Mouse (Mus musculus) liver, embryonic 12.5 days (tissue): ENCODE data around the gene Gpr161. TPM values are rescaled to one million over a fixed set of nuclear protein-coding genes. Genes with fewer than 3 reads are reported as not detected.
A peak's percentile ranks its signal among the peaks of the same experiment; 100 is the strongest.
"Not testable (repeated sequence)": the region's sequence is repeated elsewhere in the genome, so short reads cannot be mapped to it uniquely, and the experiment has no call there.

Experiments used
- ATAC-seq: fragments of 200-750 bp; cut with Nextera tagmentation; 2 replicates; pipeline ENCODE4 v1.8.0; 2017; ENCODE audit warnings: moderate number of reproducible peaks, mild to moderate bottlenecking, moderate library complexity
- H3K27ac ChIP-seq: fragments of 300-500 bp; sonication (generic); 2 replicates; pipeline ENCODE4 v1.5.1; 2016; ENCODE audit warnings: mild to moderate bottlenecking
- H3K27me3 ChIP-seq: fragments of 300-500 bp; sonication (generic); replicated peaks from 2 replicates; pipeline ENCODE4 v1.6.1; 2016; ENCODE audit warnings: mild to moderate bottlenecking, moderate library complexity
- H3K36me3 ChIP-seq: fragments of 300-500 bp; sonication (generic); 2 replicates; pipeline ENCODE4 v1.6.1; 2016; ENCODE audit warnings: mild to moderate bottlenecking, moderate library complexity
- H3K4me1 ChIP-seq: fragments of 300-500 bp; sonication (generic); 2 replicates; pipeline ENCODE4 v1.6.1; 2016
- H3K4me2 ChIP-seq: fragments of 300-500 bp; sonication (generic); 2 replicates; pipeline ENCODE4 v1.6.1; 2016; ENCODE audit warnings: mild to moderate bottlenecking, moderate library complexity
- H3K4me3 ChIP-seq: fragments of 300-500 bp; sonication (generic); 2 replicates; pipeline ENCODE4 v1.5.1; 2016; ENCODE audit warnings: mild to moderate bottlenecking, moderate library complexity
- H3K9ac ChIP-seq: fragments of 300-500 bp; sonication (generic); 2 replicates; pipeline ENCODE4 v1.6.1; 2016; ENCODE audit warnings: mild to moderate bottlenecking, moderate library complexity
- H3K9me3 ChIP-seq: fragments of 300-500 bp; sonication (generic); replicated peaks from 2 replicates; pipeline ENCODE4 v1.6.1; 2016; ENCODE audit warnings: mild to moderate bottlenecking, moderate library complexity
- WGBS: fragments of 180-500 bp; shearing (Covaris S2); methylation state at CpG from one replicate; pipeline ENCODE4 v1.1.7; 2016; ENCODE audit not compliant: insufficient replicate concordance; 5-methylcytosine and 5-hydroxymethylcytosine counted together
- polyA plus RNA-seq: library from polyadenylated mRNA; unstranded; fragments of >200 nt; fragmentation: Nextera tagmentation; extraction: Ambion mirVana; gene quantifications from 2 replicates; pipeline ENCODE4 v1.2.1, GENCODE M21; 2016

Gene Gpr161
- polyA plus RNA-seq, 1 experiment from 2014 or later, result 0.14 TPM

- Histone ChIP-seq H3K4me3 (peak overlapping the region; percentile 11; the same call in 1 of the 2 replicates), H3K4me1 (peaks cover 35% of the 10 kb centered on the region), H3K9ac (0 out of 2 replicates have a peak overlapping the region, but pooled peaks have one; percentile 18), H3K4me2 (peak overlapping the region; percentile 52), H3K27me3 (0 out of 2 replicates have a peak, but pooled peaks cover 2% of the 10 kb centered on the region), H3K36me3 (no peaks in the 10 kb centered on the region), H3K27ac (no peak overlapping the region), H3K9me3 (no peaks in the 10 kb centered on the region)
- 25% methylated on average over 10 of the region's 10 CpGs for WGBS
- peak; percentile 43; the same call in 1 of the 2 replicates for ATAC-seq
Measured at GRCm38 (mm10) chr1:165320141-165320934, 24.7 kb downstream of the Gpr161 start.

GRCm38 (mm10) chr1:165321393-165321861, 25.8 kb downstream of the Gpr161 start:
- ATAC-seq, result no peak
- Histone ChIP-seq H3K9me3 (no peaks in the 10 kb centered on the region), H3K36me3 (no peaks in the 10 kb centered on the region), H3K4me2 (no peak overlapping the region), H3K9ac (no peak overlapping the region), H3K27ac (no peak overlapping the region), H3K27me3 (0 out of 2 replicates have a peak, but pooled peaks cover 1% of the 10 kb centered on the region), H3K4me3 (no peak overlapping the region), H3K4me1 (peaks cover 35% of the 10 kb centered on the region)
- 86% methylated on average over 13 of the region's 13 CpGs for WGBS

GRCm38 (mm10) chr1:165321891-165322290, 26.3 kb downstream of the Gpr161 start:
- no peaks in the 10 kb centered on the region for H3K36me3 ChIP-seq
- no peak overlapping the region for H3K9ac ChIP-seq
- no peak overlapping the region for H3K4me2 ChIP-seq
- peaks cover 36% of the 10 kb centered on the region for H3K4me1 ChIP-seq
- WGBS, result 85% methylated on average over 7 of the region's 7 CpGs
- H3K9me3 ChIP-seq, result no peaks in the 10 kb centered on the region
- no peaks in the 10 kb centered on the region for H3K27me3 ChIP-seq
- H3K4me3 ChIP-seq, result no peak overlapping the region
- H3K27ac ChIP-seq, result no peak overlapping the region
- no peak for ATAC-seq

- H3K27me3 ChIP-seq, result no peaks in the 10 kb centered on the region
- no peaks in the 10 kb centered on the region for H3K9me3 ChIP-seq
- peaks cover 4% of the 10 kb centered on the region; the same call in 1 of the 2 replicates for H3K36me3 ChIP-seq
- H3K27ac ChIP-seq, result peak overlapping the region; percentile 75
- peak; percentile 92 for ATAC-seq
- no peak overlapping the region for H3K4me3 ChIP-seq
- peak overlapping the region; percentile 36 for H3K9ac ChIP-seq
- WGBS, result 13% methylated on average over 7 of the region's 7 CpGs
- peak overlapping the region; percentile 52 for H3K4me2 ChIP-seq
- H3K4me1 ChIP-seq, result peaks cover 46% of the 10 kb centered on the region
Measured at GRCm38 (mm10) chr1:165322934-165323333, 27.3 kb downstream of the Gpr161 start.

GRCm38 (mm10) chr1:165327370-165327769, 31.8 kb downstream of the Gpr161 start:
- no peaks in the 10 kb centered on the region for H3K27me3 ChIP-seq
- H3K27ac ChIP-seq, result no peak overlapping the region
- H3K4me3 ChIP-seq, result no peak overlapping the region
- H3K9me3 ChIP-seq, result no peaks in the 10 kb centered on the region
- 78% methylated on average over 2 of the region's 2 CpGs for WGBS
- no peak for ATAC-seq
- H3K4me1 ChIP-seq, result peaks cover 50% of the 10 kb centered on the region
- H3K9ac ChIP-seq, result no peak overlapping the region
- H3K36me3 ChIP-seq, result peaks cover 22% of the 10 kb centered on the region
- H3K4me2 ChIP-seq, result no peak overlapping the region

- H3K9ac ChIP-seq, result no peak overlapping the region
- no peak overlapping the region for H3K4me2 ChIP-seq
- 85% methylated on average over 5 of the region's 5 CpGs for WGBS
- H3K36me3 ChIP-seq, result peaks cover 27% of the 10 kb centered on the region
- no peaks in the 10 kb centered on the region for H3K9me3 ChIP-seq
- peaks cover 45% of the 10 kb centered on the region for H3K4me1 ChIP-seq
- H3K27ac ChIP-seq, result peak overlapping the region; percentile 48; the same call in 1 of the 2 replicates
- no peak overlapping the region for H3K4me3 ChIP-seq
- ATAC-seq, result no peak
- H3K27me3 ChIP-seq, result no peaks in the 10 kb centered on the region
Measured at GRCm38 (mm10) chr1:165327831-165328230, 32.2 kb downstream of the Gpr161 start.

- 81% methylated on average over 17 of the region's 17 CpGs for WGBS
- ATAC-seq, result peak; percentile 61
- Histone ChIP-seq H3K27ac (peak overlapping the region; percentile 48; the same call in 1 of the 2 replicates), H3K36me3 (peaks cover 29% of the 10 kb centered on the region), H3K4me1 (peaks cover 37% of the 10 kb centered on the region)
- H3K9ac ChIP-seq, H3K4me2 ChIP-seq, H3K9me3 ChIP-seq, H3K4me3 ChIP-seq, H3K27me3 ChIP-seq: not testable (repeated sequence)
Measured at GRCm38 (mm10) chr1:165328384-165329289, 33.0 kb downstream of the Gpr161 start.

GRCm38 (mm10) chr1:165330859-165331258, 35.3 kb downstream of the Gpr161 start:
- ATAC-seq, result peak; percentile 53
- Histone ChIP-seq H3K4me3 (no peak overlapping the region), H3K27me3 (no peaks in the 10 kb centered on the region), H3K9me3 (no peaks in the 10 kb centered on the region), H3K9ac (no peak overlapping the region), H3K36me3 (peaks cover 32% of the 10 kb centered on the region), H3K4me1 (peaks cover 32% of the 10 kb centered on the region), H3K4me2 (no peak overlapping the region), H3K27ac (peak overlapping the region; percentile 54; the same call in 1 of the 2 replicates)

- Histone ChIP-seq H3K27me3 (no peaks in the 10 kb centered on the region), H3K4me2 (no peak overlapping the region), H3K4me1 (peaks cover 22% of the 10 kb centered on the region), H3K9ac (no peak overlapping the region), H3K36me3 (peaks cover 38% of the 10 kb centered on the region), H3K4me3 (no peak overlapping the region), H3K9me3 (no peaks in the 10 kb centered on the region), H3K27ac (no peak overlapping the region)
- no peak for ATAC-seq
- 67% methylated on average over 3 of the region's 3 CpGs for WGBS
Measured at GRCm38 (mm10) chr1:165332797-165333196, 37.2 kb downstream of the Gpr161 start.

GRCm38 (mm10) chr1:165342126-165342525, 46.5 kb downstream of the Gpr161 start:
- no peak overlapping the region for H3K4me2 ChIP-seq
- no peaks in the 10 kb centered on the region for H3K4me1 ChIP-seq
- no peaks in the 10 kb centered on the region for H3K9me3 ChIP-seq
- no peak for ATAC-seq
- H3K27me3 ChIP-seq, result no peaks in the 10 kb centered on the region
- H3K9ac ChIP-seq, result no peak overlapping the region
- H3K4me3 ChIP-seq, result no peak overlapping the region
- WGBS, result 74% methylated on average over 7 of the region's 7 CpGs
- no peak overlapping the region for H3K27ac ChIP-seq
- peaks cover 21% of the 10 kb centered on the region for H3K36me3 ChIP-seq

GRCm38 (mm10) chr1:165344453-165344852, 48.9 kb downstream of the Gpr161 start:
- no peak for ATAC-seq
- no peak overlapping the region for H3K4me3 ChIP-seq
- no peak overlapping the region for H3K27ac ChIP-seq
- H3K4me1 ChIP-seq, result no peaks in the 10 kb centered on the region
- H3K9ac ChIP-seq, result no peak overlapping the region
- H3K4me2 ChIP-seq, result no peak overlapping the region
- no peaks in the 10 kb centered on the region for H3K9me3 ChIP-seq
- peaks cover 10% of the 10 kb centered on the region; the same call in 1 of the 2 replicates for H3K36me3 ChIP-seq
- no peaks in the 10 kb centered on the region for H3K27me3 ChIP-seq
- 43% methylated on average over 4 of the region's 4 CpGs for WGBS

GRCm38 (mm10) chr1:165348627-165349026, 53.0 kb downstream of the Gpr161 start:
- Histone ChIP-seq H3K27me3 (no peaks in the 10 kb centered on the region), H3K4me1 (no peaks in the 10 kb centered on the region), H3K4me3 (no peak overlapping the region), H3K4me2 (no peak overlapping the region), H3K36me3 (peaks cover 35% of the 10 kb centered on the region), H3K9me3 (no peaks in the 10 kb centered on the region), H3K27ac (no peak overlapping the region), H3K9ac (no peak overlapping the region)
- peak; percentile 40; the same call in 1 of the 2 replicates for ATAC-seq
